ENCODE assay signal across 8 mouse cellular contexts in genomic region chr15:31417796-31418685, GRCm38 (mm10). TPM values are rescaled to one million over a fixed set of nuclear protein-coding genes. Genes with fewer than 3 reads are reported as not detected.
DNase-seq lines count a peak whose midpoint lies in the region; TF ChIP-seq lines count a peak whose summit lies in the region.

No protein-coding gene starts in this region.

- dilution Hi-C loops in CH12.LX (cut with MboI; ENCODE audit: extremely low pct_ligation_motif_present, extremely low pct_unique_long_range_greater_than_20kb, low sequenced_read_pairs) = no loop called here

- TF ChIP-seq POLR2A in CH12.LX (IDR thresholded peaks at IDR 0.05; ENCODE audit: low read depth, low read length) = no peak

- peaks cover 9 to 51% of the 10 kb centered on the region in 2 experiments for H3K4me1 ChIP-seq in CH12.LX (ENCODE audit: control insufficient read depth in 1 of 2, insufficient read depth in 2 of 2)
- peaks cover 19% of the 10 kb centered on the region for H3K4me1 ChIP-seq in hindbrain, embryonic 10.5 days (replicated peaks)

- H3K9ac ChIP-seq in CH12.LX (ENCODE audit: insufficient read depth, low read depth) = no peak overlapping the region

- no peaks in the 10 kb centered on the region for H3K79me2 ChIP-seq in CH12.LX (replicated peaks; ENCODE audit: control insufficient read depth, extremely low read depth, insufficient read depth, poor library complexity, severe bottlenecking)

- TF ChIP-seq CTCF in CH12.LX (conservative IDR thresholded peaks at IDR 0.05 in 1 of 2, IDR thresholded peaks at IDR 0.05 in 1 of 2; ENCODE audit: low read depth in 2 of 2, low read length in 2 of 2) = no peak

- H3K4me3 ChIP-seq in CH12.LX (replicated peaks in 1 of 3; ENCODE audit: low read depth in 2 of 3, low read length in 2 of 3, poor library complexity in 1 of 3) = no peak overlapping the region
- H3K4me3 ChIP-seq in hindbrain, embryonic 10.5 days = no peak overlapping the region

- no peaks in the 10 kb centered on the region for H3K36me3 ChIP-seq in CH12.LX (replicated peaks in 1 of 2; ENCODE audit: control insufficient read depth in 1 of 2, insufficient read depth in 1 of 2, low read length in 1 of 2)
- no peaks in the 10 kb centered on the region for H3K36me3 ChIP-seq in hindbrain, embryonic 10.5 days

- 67% methylated on average over 21 of the region's 21 CpGs for WGBS in hindbrain, embryonic 10.5 days

- no peaks in the 10 kb centered on the region for H3K27me3 ChIP-seq in CH12.LX (replicated peaks)
- no peaks in the 10 kb centered on the region for H3K27me3 ChIP-seq in hindbrain, embryonic 10.5 days (ENCODE audit: insufficient read depth, poor library complexity, severe bottlenecking)

- TF ChIP-seq RAD21 in CH12.LX (IDR thresholded peaks at IDR 0.05; ENCODE audit: low read depth, low read length) = no peak

- peak; percentile 30 for DNase-seq in CH12.LX (ENCODE audit: extremely low read depth)
- peak; percentile 23 for DNase-seq in adrenal gland, postnatal 10 days
- peak; percentile 27 for DNase-seq in fibroblast of lung, adult 2 months (ENCODE audit: low read depth)
- DNase-seq in hindbrain, embryonic 10.5 days (ENCODE audit: low spot score) = no peak
- peak; percentile 27 to 52 for DNase-seq in layer of hippocampus, postnatal 10 days (ENCODE audit: low spot score in 2 of 2)
- peak; percentile 93 for DNase-seq in lung, postnatal 36 days
- peak; percentile 20 for DNase-seq in skeletal muscle tissue, adult 2 months (ENCODE audit: low read depth, low spot score)
- no peak for DNase-seq in adipocyte (ENCODE audit: low spot score)

- TF ChIP-seq EP300 in CH12.LX (IDR thresholded peaks at IDR 0.05; ENCODE audit: low read length) = no peak

- H3K4me2 ChIP-seq in CH12.LX (ENCODE audit: insufficient read depth, low read depth, poor library complexity, severe bottlenecking) = no peak overlapping the region

- in situ Hi-C loops in CH12.LX (cut with MboI; ENCODE audit: low pct_ligation_motif_present, low pct_unique_long_range_greater_than_20kb, low sequenced_read_pairs) = no loop called here

- H3K27ac ChIP-seq in CH12.LX (ENCODE audit: insufficient read depth, low read depth) = no peak overlapping the region
- H3K27ac ChIP-seq in hindbrain, embryonic 10.5 days = 0 out of 2 replicates have a peak overlapping the region, but pooled peaks have one; percentile 16

- peaks cover 6% of the 10 kb centered on the region for H3K9me3 ChIP-seq in CH12.LX (replicated peaks; ENCODE audit: low read length)
- H3K9me3 ChIP-seq in hindbrain, embryonic 10.5 days = no peaks in the 10 kb centered on the region

TF ChIP-seq in CH12.LX, 34 proteins besides CTCF, POLR2A, EP300 and RAD21:
- TF ChIP-seq ZNF384 (IDR thresholded peaks at IDR 0.05; ENCODE audit: low read depth, low read length) (no peak), NRF1 (IDR thresholded peaks at IDR 0.05; ENCODE audit: low read depth, low read length) (no peak), CHD1 (IDR thresholded peaks at IDR 0.05; ENCODE audit: low read depth, low read length) (no peak), JUN (IDR thresholded peaks at IDR 0.05; ENCODE audit: insufficient read depth, low read depth, low read length) (no peak), KAT2A (IDR thresholded peaks at IDR 0.05; ENCODE audit: insufficient replicate concordance, low read length) (no peak), SIN3A (IDR thresholded peaks at IDR 0.05; ENCODE audit: low read length) (no peak), ZMIZ1 (IDR thresholded peaks at IDR 0.05; ENCODE audit: low read depth, low read length) (no peak), TCF12 (IDR thresholded peaks at IDR 0.05; ENCODE audit: low read depth, low read length) (0 out of 2 replicates have a peak, but pooled peaks have one; percentile 12), ZKSCAN1 (IDR thresholded peaks at IDR 0.05; ENCODE audit: borderline replicate concordance, low read depth, low read length) (no peak)

RNA-seq across cellular contexts. Expression of gene Ropn1l, which starts 35.5 kb away (rescaled TPM):
- 2.1 and 2.9 TPM in 2 replicates for total RNA-seq in CH12.LX (2012; rRNA removed)
- total RNA-seq in CH12.LX (2014; rRNA removed) = 2.0 and 2.6 TPM in 2 replicates
- polyA plus RNA-seq in CH12.LX (2012; ENCODE audit: insufficient read length, low read depth) = 1.1 and 1.7 TPM in 2 replicates
- 1 to 10 TPM; 2.6 to 3.5 TPM for total RNA-seq in adrenal gland, postnatal 10 days (2021)
- 3.4 and 4.5 TPM in 2 replicates for polyA plus RNA-seq in hindbrain, embryonic 10.5 days (2016; fragmentation: Nextera tagmentation; extraction: Ambion mirVana)
- total RNA-seq in layer of hippocampus, postnatal 10 days (2021) = 1 to 10 TPM in 1 of 2 experiments, under 1 TPM in 1; 0.85 to 1.6 TPM

RNA-seq across cellular contexts. Expression of gene Ankrd33b, which starts 50.5 kb away (rescaled TPM):
- total RNA-seq in CH12.LX (2012; rRNA removed) (38.1 and 50.0 TPM in 2 replicates), CH12.LX (2014; rRNA removed) (69.1 and 69.6 TPM in 2 replicates)
- 55.3 and 60.3 TPM in 2 replicates for polyA plus RNA-seq in CH12.LX (2012; ENCODE audit: insufficient read length, low read depth)
- 1 to 10 TPM; 1.6 to 2.1 TPM for total RNA-seq in adrenal gland, postnatal 10 days (2021)
- polyA plus RNA-seq in hindbrain, embryonic 10.5 days (2016; fragmentation: Nextera tagmentation; extraction: Ambion mirVana) = 0.39 and 0.56 TPM in 2 replicates
- 10 to 100 TPM; 13.6 to 13.9 TPM for total RNA-seq in layer of hippocampus, postnatal 10 days (2021)

Comparison
In these comparisons a context has a peak if more than half of its experiments do, and no peak if none do; other contexts are left out.
1. DNase-seq: peak in CH12.LX (single experiment), adrenal gland, postnatal 10 days (single experiment), fibroblast of lung, adult 2 months (single experiment), layer of hippocampus, postnatal 10 days (2 of 2), lung, postnatal 36 days (single experiment) and skeletal muscle tissue, adult 2 months (single experiment); none in hindbrain, embryonic 10.5 days (single experiment) and adipocyte (single experiment).
2. RNA of gene Ankrd33b, which starts 50.5 kb away (total RNA-seq): 38.1 to 69.6 TPM in CH12.LX and 13.6 to 13.9 TPM in layer of hippocampus, postnatal 10 days; 1.6 to 2.1 TPM in adrenal gland, postnatal 10 days; every median in the first group is over 4 times any median in the second.